Mouse (Mus musculus): ENCODE data around the gene Ptpn5. TPM values are rescaled to one million over a fixed set of nuclear protein-coding genes. Genes with fewer than 3 reads are reported as not detected.

The Ptpn5 gene
- polyA plus RNA-seq, 1 experiment from 2014 or later, result 103 TPM

GRCm38 (mm10) chr7:47035426-47035825, 98.1 kb downstream of the Ptpn5 start:
- Histone ChIP-seq H3K4me1 (replicated peaks; ENCODE audit: control insufficient read depth, insufficient read depth, low read length) (no peaks in the 10 kb centered on the region; the same call in 1 of the 2 replicates), H3K9me3 (ENCODE audit: control insufficient read depth, low read length) (no peaks in the 10 kb centered on the region), H3K4me3 (replicated peaks; ENCODE audit: low read length) (no peak overlapping the region), H3K9ac (replicated peaks; ENCODE audit: low read depth, low read length) (no peak overlapping the region), H3K27me3 (replicated peaks; ENCODE audit: control insufficient read depth, insufficient read depth, low read length) (no peaks in the 10 kb centered on the region), H3K36me3 (ENCODE audit: control insufficient read depth, insufficient read depth) (no peaks in the 10 kb centered on the region), H3K4me2 (ENCODE audit: low read length) (no peak overlapping the region), H3K27ac (ENCODE audit: low read length) (no peak overlapping the region)
- 78% methylated on average over 8 of the region's 8 CpGs for WGBS
- ATAC-seq, result no peak

GRCm38 (mm10) chr7:47034785-47035384, 98.6 kb downstream of the Ptpn5 start:
- no peak for ATAC-seq
- no peaks in the 10 kb centered on the region for H3K36me3 ChIP-seq (ENCODE audit: control insufficient read depth, insufficient read depth)
- no peaks in the 10 kb centered on the region for H3K9me3 ChIP-seq (ENCODE audit: control insufficient read depth, low read length)
- no peak overlapping the region for H3K4me2 ChIP-seq (ENCODE audit: low read length)
- no peaks in the 10 kb centered on the region; the same call in 1 of the 2 replicates for H3K4me1 ChIP-seq (replicated peaks; ENCODE audit: control insufficient read depth, insufficient read depth, low read length)
- WGBS, result 91% methylated on average over 4 of the region's 4 CpGs
- no peak overlapping the region for H3K9ac ChIP-seq (replicated peaks; ENCODE audit: low read depth, low read length)
- H3K4me3 ChIP-seq (replicated peaks; ENCODE audit: low read length), result no peak overlapping the region
- no peak overlapping the region for H3K27ac ChIP-seq (ENCODE audit: low read length)
- no peaks in the 10 kb centered on the region for H3K27me3 ChIP-seq (replicated peaks; ENCODE audit: control insufficient read depth, insufficient read depth, low read length)

GRCm38 (mm10) chr7:47031371-47031770, 102.1 kb downstream of the Ptpn5 start:
- H3K9ac ChIP-seq (replicated peaks; ENCODE audit: low read depth, low read length), result no peak overlapping the region
- H3K27ac ChIP-seq (ENCODE audit: low read length), result no peak overlapping the region
- no peaks in the 10 kb centered on the region for H3K27me3 ChIP-seq (replicated peaks; ENCODE audit: control insufficient read depth, insufficient read depth, low read length)
- no peak for ATAC-seq
- WGBS, result 69% methylated on average over 4 of the region's 4 CpGs
- H3K4me3 ChIP-seq (replicated peaks; ENCODE audit: low read length), result no peak overlapping the region
- no peaks in the 10 kb centered on the region for H3K36me3 ChIP-seq (ENCODE audit: control insufficient read depth, insufficient read depth)
- H3K4me1 ChIP-seq (replicated peaks; ENCODE audit: control insufficient read depth, insufficient read depth, low read length), result no peaks in the 10 kb centered on the region; the same call in 1 of the 2 replicates
- H3K9me3 ChIP-seq (ENCODE audit: control insufficient read depth, low read length), result no peaks in the 10 kb centered on the region
- no peak overlapping the region for H3K4me2 ChIP-seq (ENCODE audit: low read length)

- Histone ChIP-seq H3K9me3 (ENCODE audit: control insufficient read depth, low read length) (no peaks in the 10 kb centered on the region), H3K27ac (ENCODE audit: low read length) (no peak overlapping the region), H3K4me2 (ENCODE audit: low read length) (no peak overlapping the region), H3K9ac (replicated peaks; ENCODE audit: low read depth, low read length) (no peak overlapping the region), H3K36me3 (ENCODE audit: control insufficient read depth, insufficient read depth) (no peaks in the 10 kb centered on the region), H3K4me1 (replicated peaks; ENCODE audit: control insufficient read depth, insufficient read depth, low read length) (no peaks in the 10 kb centered on the region; the same call in 1 of the 2 replicates), H3K27me3 (replicated peaks; ENCODE audit: control insufficient read depth, insufficient read depth, low read length) (no peaks in the 10 kb centered on the region), H3K4me3 (replicated peaks; ENCODE audit: low read length) (no peak overlapping the region)
- 48% methylated on average over 9 of the region's 9 CpGs for WGBS
- 0 out of 2 replicates have a peak, but pooled peaks have one; percentile 62 for ATAC-seq
Observed at GRCm38 (mm10) chr7:47030517-47031193, 102.8 kb downstream of the Ptpn5 start.

Small RNAs within 50 kb of the gene (microRNA-seq; reads per million reads assigned to microRNA genes)
- gene Mir7056, result 0.62 reads per million

Other genes with a start within 250 kb of the Ptpn5 start
- gene Tsg101, start 213.7 kb downstream of the Ptpn5 start, polyA plus RNA-seq (2015; fragmentation: Nextera tagmentation; extraction: Ambion mirVana), result 424 and 426 TPM in 2 replicates
- 7.7 and 8.9 TPM in 2 replicates for gene Uevld, start 175.2 kb downstream of the Ptpn5 start, polyA plus RNA-seq (2015; fragmentation: Nextera tagmentation; extraction: Ambion mirVana)
- not detected in 2 replicates for gene Gm9999, start 150.1 kb downstream of the Ptpn5 start, polyA plus RNA-seq (2015; fragmentation: Nextera tagmentation; extraction: Ambion mirVana)
- 11.2 and 14.3 TPM in 2 replicates for gene Spty2d1, start 125.3 kb downstream of the Ptpn5 start, polyA plus RNA-seq (2015; fragmentation: Nextera tagmentation; extraction: Ambion mirVana)
- 27.7 and 27.9 TPM in 2 replicates for gene Tmem86a, start 83.1 kb downstream of the Ptpn5 start, polyA plus RNA-seq (2015; fragmentation: Nextera tagmentation; extraction: Ambion mirVana)
- gene Mrgpra6, start 71.2 kb upstream of the Ptpn5 start, polyA plus RNA-seq (2015; fragmentation: Nextera tagmentation; extraction: Ambion mirVana), result not detected in 2 replicates
- gene Mrgpra9, start 119.2 kb upstream of the Ptpn5 start, polyA plus RNA-seq (2015; fragmentation: Nextera tagmentation; extraction: Ambion mirVana), result not detected in 2 replicates
- gene Mrgpra1, start 220.6 kb upstream of the Ptpn5 start, polyA plus RNA-seq (2015; fragmentation: Nextera tagmentation; extraction: Ambion mirVana), result not detected in 2 replicates

Data from forebrain, embryonic 16.5 days (tissue).